Mouse (Mus musculus) thymus, postnatal 10 days (tissue): ENCODE measurements around the gene Gm11639.
A peak's percentile ranks its signal among the peaks of the same experiment; 100 is the strongest.
"Not testable (repeated sequence)": the region's sequence is repeated elsewhere in the genome, so short reads cannot be mapped to it uniquely, and the experiment has no call there.

ENCODE experiments used
- DNase-seq, 2 experiments: peaks; one replicate each; pipeline ENCODE4 v3.0.0; 2021; ENCODE audit warnings: low spot score in 2 of 2

The Gm11639 gene

DNA sequence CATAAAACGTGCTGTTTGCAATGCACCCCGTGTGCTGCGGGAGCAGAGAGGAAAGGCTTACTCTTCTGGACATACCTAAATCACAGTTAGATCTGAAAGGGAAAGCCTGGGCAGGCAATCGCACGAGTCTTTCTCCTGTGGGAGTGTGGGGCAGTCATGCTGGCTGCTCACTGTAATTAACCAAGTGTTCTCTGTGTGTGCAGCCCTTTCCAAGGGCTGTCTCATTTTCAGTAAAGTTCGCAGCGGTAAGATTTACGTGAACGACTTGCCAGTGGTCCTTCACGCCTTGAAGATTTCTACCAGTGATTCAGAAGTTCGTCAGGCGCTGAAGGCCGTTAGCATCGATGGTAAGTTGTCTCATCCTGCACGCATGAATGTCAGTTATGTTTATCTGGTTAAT lies 18.6 kb downstream of the Gm11639 start:
- DNase-seq = no peak

DNA sequence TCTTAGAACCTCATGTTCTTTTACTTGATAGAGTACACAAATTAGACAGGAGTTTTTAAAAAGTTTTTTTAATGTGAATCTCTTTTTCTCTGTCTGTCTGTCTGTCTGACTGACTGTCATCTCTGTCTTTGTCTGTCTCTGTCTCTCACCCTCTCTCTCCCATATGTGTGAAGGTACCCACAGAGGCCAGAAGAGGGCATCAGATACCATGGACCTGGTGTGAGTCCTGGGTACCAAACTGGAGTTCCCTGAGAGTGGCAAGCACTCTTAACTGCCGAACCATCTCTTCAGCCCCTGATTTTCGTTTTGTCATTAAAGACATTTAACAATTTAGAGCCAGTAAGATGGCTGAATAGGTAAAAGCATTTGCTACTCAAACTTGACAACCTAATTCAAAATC lies 21.6 kb downstream of the Gm11639 start:
- no peak for DNase-seq

DNA sequence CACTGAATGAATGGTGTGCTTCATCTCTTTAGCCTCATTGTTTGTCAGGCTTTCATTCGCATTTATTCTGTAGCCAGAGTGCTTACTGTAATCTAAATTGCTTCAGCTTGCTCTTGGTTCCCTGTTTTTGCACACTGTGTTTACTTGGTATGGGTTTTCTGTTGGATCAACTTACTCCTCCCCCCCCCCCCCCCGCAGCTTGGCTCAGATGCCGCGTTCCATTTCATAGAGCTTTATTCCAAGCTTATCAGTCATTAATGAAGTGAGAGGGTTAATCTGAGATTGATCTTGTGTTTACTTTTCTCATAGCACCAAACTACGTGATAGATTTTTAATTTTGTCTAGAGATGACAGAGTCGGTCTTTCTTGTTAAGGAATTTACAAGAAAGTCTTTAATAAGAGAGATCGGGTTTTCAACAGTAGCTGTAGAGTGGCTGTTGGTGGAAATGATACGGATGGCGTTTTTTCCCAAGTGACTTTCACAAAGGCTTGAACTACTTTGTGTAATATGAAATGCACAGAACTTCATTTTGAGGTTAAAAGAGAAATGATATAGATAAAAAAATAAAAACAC lies 59.6 kb downstream of the Gm11639 start:
- DNase-seq = no peak

DNA sequence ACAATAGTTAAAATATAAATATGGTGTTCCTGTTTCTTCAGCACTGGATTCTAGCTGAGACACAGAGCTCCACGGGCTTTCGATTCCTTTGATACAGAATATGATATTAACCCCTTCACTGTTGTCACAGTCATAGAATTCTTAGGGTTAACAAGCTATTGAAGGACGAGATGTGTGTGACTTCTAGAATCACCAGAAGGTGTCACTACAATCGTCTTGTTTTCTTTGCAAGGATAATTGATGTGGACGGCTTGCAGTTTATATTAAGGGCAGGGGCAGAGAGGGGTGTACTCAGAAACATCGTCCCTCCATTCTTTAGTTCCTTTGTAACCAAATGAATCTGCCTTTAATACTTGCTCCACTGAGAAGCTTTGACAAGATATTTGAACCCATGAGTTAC lies 80.3 kb downstream of the Gm11639 start:
- no peak for DNase-seq

DNA sequence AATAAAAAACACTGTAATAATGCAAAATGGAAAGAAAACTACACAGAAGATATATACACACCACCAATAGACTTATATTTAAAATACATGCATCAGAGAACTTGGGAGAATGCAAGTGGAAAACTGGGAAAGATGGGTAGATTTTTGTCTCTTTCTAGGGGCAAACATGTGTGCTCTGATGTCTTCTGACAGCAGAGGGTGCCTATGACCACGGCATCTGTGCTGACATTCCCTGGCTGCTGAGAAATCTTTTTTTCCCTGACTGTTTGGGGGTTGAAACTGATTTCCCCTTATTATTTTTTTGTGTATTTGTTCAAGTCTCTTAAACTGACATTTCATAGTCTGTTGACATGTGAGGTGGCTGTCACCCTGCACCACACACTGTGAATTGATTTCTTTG lies 81.6 kb downstream of the Gm11639 start:
- DNase-seq = no peak

DNA sequence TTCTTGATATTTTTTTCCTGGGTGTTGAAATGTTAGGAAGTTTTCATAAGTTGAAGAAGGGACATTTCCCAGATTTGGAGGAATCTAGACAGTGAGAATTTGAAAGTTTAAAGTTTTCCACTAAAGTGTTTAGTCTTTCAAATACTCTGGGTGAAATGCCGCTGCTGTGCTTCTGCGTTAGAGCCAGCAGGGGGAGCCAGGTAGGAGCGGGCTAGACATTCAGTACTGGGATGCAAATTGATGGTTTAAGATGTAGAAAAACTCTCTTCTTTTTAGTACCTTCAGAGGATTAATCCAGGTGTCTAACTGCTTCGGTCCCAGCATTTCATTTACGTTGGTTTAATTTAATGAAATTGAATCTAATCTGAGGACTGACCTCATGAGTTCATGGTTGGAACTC lies 82.6 kb downstream of the Gm11639 start:
- peak in 1 of 2 experiments; percentile 30 for DNase-seq

DNA sequence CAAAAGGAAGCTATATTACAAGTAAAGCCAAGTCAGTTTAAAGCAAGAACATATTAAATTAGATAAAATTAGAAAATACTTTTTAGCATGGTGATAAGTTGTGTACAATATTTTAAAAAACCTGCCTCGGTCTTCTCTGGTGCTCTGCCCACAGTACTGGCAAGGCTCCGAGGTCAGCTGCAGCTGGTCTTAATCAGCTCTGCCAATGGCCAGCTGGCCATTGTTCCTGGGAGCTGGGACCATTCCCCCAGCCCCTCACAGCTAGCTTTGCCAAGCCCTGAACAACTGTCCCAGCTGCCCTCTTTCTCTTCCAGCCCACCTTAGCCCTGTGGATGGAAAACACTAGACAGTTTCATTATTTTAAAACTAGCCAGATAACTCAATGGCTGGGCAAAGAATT lies 93.3 kb downstream of the Gm11639 start:
- DNase-seq = no peak

DNA sequence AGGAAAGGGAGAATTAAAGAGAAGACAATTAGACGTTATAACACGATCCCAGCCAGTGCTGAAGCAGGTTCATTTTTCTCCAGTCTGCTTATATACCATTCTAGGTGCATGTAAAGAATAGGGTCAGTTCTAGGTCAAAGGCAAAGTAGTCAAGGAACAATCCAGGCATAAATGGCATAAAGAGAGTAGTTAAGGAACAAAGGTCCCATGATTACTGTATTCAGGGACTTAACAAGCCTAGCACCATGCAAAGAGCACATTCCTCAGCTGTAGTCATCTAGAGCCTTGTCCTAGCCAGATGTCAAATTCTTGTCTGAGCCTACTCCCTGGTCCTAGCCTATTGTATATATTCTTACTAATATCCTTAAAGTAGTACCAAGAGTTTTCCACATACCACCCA lies 259.2 kb downstream of the Gm11639 start:
- no peak for DNase-seq

DNA sequence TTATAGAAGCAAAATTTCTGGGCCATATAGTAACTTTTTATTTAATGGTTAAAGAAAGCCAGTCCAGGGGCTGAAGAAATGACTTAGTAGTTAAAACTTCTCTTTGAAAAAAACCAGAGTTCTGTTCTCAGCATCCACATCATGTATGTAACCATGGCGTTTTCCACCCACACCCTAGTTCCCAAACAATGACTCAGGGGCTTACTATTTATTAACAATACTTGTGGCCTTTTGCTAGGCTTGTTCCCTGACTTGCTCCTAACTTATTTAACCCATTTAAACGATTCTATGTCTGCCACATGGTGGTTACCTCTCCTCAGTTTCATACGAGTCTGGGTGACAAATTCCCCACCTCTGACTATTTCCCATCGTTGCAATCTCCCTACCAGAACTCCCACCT lies 266.8 kb downstream of the Gm11639 start:
- no peak for DNase-seq

DNA sequence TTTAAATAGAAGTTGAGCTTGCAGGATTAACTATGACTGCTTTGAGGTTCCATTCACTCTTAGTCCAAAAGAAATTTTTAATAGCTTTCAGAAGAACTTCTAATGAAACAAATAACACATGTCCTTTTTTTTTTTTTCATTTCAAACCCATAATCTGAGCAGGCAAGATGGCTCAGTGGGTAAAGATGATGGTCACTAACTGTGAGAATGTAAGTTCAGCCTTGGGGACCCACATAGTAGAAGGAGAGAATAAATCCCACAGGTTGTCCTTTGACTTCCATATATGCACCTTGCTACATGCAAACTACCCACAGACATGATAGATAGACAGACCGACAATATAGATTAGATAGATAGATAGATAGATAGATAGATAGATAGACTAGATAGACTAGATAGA lies 282.4 kb downstream of the Gm11639 start:
- DNase-seq = no peak

DNA sequence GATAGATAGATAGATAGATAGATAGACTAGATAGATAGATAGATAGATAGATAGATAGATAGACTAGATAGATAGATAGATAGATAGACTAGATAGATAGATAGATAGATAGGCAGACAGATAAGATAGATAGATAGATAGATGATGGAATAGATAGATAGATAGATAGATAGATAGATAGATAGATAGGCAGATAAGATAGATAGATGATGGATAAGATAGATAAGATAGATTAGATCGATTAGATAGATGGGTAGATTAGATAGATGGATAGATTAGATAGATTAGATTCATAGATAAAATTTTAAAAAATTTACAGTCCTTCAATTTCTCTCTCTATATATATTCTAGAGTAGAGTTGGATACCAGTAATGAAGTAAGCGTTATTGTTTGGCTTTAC lies 282.9 kb downstream of the Gm11639 start:
- DNase-seq = no peak

DNA sequence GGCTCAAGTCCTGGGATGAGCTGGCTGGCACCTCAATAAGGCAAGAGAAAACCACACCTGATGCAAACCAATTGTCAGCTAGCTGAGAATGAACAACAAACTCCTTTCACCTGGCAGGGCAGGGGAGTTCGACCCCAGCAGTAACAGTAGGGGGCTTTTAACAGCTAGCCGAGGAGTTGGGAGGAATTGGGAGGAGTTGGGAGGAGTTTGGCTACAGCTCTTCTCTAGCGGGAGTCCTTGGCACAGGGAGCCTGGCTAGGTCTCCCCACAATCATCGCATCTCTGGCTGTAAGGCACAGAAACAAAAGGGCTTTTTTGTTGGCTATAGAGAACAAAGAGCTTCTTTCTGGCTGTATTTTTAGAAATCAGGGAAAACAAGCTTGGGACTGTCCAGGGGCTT lies 285.8 kb downstream of the Gm11639 start:
- DNase-seq = no peak

DNA sequence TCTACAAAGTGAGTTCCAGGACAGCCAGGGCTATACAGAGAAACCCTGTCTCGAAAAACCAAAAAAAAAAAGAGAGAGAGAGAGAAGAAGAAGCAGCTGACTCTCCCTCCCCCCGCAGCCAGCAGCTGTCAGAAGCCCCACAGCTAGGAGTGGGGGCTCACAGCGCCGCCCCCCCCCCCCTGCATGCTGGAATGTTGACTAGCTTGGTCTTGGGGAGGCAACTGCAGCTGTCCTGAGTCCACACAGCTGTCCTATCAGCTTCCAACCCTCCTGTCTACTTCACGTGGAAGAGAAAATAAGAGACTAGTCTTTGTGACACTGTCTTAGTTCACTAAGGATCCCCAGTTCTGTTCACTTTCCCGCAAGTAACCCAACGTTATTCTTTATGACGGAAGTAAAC lies 287.0 kb downstream of the Gm11639 start:
- no peak for DNase-seq

DNA sequence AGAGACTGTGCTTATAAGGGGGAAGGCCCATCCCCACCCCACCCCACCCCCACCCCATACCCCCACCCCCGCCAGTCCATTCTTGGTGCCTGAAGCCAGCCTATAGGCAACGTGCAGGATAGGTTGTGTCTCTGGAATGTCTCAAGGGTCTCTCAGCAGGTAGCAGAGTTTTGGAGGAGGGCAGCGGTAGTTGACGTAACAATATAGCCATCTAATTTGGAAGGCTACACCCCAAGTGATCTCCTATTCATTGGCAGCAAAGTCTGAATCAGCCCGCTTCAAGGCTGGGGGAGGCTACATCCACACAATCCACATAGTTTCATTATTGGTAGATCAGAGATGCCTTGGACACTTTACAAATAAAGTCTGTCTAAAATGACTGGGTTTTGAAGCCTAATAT lies 292.5 kb downstream of the Gm11639 start:
- DNase-seq = no peak

DNA sequence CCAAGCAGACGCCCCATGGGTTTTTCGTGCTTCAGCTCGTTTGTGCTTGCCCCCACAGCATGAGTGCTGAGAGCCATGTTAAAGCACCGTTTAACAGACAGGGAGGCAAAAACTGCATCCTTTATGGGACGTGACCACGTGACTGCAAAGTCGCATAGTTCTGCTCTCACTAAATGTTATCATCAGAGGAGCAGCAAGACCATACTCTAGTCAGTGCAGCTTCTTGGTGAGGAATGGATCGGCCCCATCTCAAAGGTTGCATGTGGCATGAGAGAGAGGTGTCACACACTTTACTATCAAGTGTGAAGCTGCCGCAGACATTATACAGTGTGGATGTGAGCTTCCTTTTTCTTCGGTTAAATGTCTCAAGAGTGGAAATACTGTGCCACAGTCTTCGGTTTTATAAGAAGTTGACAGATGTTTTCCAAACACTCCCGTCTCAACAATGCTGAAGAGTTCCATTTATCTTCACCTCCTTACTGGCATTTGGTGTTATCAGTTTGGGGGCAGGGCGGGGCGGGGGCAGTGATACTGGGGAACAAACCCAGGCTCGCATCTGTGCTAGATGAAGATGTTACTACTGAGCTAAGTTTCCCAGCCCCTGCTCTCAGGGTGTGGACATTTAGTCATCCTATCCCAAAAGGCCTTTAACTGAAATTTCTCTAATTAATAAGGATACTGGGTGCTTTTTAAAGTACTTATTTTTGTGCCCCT lies 296.0 kb downstream of the Gm11639 start:
- no peak for DNase-seq

DNA sequence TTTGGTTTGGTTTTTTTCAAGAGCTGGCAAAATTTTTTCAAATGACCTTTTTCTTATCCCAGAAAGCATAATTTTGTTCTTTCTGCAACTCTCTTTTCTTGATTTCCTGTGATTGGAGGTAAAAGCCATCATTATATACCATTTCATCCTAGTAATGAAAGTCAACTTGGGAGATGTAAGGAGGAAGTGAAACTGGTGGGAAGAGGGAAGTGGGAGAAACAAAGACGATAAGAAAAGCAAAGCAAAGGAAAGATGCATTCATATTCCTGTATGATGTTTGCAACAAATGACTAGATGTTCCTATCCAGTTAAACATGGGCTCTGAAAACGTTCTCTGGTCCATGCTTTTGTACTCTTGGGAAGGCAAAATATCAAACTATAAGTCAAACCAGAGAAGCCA lies 323.7 kb downstream of the Gm11639 start:
- no peak for DNase-seq

DNA sequence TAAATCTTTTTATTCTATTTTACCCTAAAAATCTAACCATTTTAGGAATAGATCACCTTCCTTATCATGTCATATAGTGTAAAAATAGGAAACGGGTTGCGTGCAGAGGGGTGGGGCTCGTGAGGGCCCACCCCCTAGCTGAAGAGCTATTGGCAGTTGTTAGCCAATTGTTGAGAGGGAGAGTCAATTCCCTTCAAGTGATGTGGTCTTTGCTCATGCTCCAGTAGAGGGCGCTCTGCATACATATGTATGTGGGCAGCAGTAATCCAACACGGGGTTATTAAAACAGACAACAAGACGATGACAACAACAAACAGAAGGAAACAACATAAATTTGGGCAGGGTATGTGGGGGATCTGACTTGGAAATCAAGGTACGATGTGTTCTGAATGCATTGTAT lies 335.6 kb downstream of the Gm11639 start:
- no peak for DNase-seq

DNA sequence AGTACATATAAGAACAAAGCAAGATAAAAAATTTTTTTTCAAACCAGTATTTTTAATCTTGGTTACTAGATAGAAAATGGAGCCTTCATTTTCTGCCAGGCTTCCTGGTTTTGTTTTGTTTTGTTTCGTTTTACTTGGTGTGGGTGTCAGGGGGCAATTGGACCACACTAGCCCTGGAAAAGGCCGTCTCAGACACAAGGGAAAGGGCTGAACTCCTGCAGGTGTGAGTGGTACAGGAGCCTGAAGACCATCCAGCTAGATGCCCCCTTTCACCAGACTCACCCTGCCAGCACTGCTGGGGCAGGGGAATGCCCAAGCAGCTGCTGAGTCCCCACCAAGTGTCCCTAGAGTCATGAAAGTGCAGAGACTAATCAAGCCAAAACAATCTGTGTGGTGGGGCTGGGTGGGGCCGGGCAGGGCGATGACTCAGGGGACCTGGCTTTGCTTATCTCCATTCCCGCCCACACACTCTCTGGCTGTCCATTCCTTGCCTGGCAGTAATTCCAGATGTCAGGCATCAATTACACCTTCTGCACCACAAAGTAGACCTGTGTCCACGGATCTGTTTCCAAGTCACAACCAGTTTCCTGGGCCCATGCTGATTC lies 343.3 kb downstream of the Gm11639 start:
- DNase-seq = no peak

DNA sequence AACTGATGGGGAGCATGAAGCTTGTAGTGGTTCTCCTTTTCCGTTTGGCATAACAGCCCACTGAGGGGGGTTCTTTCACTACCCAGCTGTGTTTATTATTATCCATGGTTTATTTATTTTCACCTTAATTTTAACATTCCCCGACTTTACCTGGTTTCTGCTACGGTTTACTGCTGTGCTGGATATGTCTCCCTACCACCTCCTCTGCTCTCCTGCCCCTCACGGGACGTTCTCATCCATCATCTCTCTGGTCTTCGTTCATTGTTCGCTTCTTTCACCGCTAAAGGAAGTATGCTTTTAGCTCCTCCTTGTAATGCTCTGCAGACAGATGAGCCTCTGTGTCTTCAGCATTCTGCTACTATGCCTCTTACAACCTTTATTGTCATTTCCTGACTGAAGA lies 344.0 kb downstream of the Gm11639 start:
- DNase-seq = no peak

DNA sequence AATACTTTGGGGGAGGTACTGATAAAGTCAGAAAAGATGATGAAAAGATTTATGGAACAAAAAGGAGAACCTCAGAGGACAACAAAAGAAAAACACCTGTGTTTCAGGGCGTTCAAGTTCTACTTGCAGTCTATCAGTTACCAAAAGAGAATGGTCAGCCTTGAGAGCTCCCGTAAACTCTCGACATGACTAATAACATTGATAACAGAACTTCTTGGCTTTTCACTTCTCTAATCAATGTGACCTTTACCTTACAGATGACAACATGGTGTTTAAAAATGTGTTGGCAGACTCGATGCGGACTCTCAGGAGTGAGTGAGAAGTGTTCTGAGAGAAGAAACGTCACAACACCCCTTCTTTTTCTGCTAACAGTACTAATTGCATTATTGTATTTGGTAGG lies 344.7 kb downstream of the Gm11639 start:
- DNase-seq = no peak

DNA sequence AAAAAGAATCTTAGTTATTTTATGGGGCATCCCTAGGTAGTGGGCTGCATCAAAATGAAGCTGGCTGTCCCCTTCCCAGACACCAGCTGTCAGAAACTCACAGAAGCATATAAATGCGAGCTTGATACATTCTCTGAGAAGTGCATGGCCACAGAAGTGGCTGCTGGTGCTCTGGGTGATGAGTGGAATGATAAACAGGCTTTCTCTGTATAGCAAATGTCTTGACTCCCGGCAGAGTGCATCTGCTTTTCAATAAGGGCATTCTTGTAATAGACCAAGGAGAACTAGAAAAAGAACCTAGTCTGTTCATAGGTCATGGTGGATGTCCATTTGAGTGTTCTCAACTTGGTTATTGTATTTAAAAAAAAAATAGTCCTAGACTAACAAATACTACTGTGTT lies 345.6 kb downstream of the Gm11639 start:
- DNase-seq = no peak

DNA sequence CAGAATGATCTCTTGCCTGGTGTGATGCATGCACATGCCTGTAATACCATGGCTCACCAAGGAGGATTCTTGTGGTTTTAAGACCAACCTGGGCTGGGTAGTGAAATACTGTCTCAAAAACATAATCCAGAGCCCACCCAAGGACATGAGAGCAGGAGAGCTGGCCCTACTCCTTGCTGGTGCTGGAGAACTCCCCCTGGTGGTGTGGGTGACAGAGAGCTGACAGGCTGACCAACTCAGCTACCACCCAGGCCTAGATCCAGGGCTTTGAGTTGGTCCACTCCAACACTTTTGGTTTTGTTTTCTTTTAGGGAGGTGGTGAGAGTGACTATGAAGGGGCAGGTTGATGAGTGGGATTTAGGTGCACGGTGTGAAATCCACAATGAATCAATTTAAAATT lies 349.6 kb downstream of the Gm11639 start:
- DNase-seq = no peak

DNA sequence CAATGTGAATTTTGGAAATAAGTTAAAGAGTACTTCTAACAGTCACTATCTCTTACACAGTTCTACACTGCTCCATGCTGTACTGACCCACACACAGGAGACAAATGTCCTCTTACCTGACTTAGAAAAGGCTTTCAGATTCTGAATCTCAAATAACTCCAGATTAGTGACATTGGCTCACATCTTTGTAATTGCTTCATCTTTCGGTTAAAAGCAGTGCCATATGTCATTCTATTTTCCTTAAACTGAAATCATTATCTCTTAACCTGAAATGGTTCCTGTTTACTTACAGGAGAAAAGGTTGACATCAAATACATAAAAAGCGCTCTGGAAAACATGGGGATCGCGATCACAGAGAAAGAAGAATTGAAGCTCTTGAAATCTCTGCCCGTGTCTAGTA lies 377.8 kb downstream of the Gm11639 start, which contains the start of gene Efcab3:
Gene Efcab3, plus strand, starts transcription at position 301 of the 400 bp plus-strand sequence.
- DNase-seq = no peak

DNA sequence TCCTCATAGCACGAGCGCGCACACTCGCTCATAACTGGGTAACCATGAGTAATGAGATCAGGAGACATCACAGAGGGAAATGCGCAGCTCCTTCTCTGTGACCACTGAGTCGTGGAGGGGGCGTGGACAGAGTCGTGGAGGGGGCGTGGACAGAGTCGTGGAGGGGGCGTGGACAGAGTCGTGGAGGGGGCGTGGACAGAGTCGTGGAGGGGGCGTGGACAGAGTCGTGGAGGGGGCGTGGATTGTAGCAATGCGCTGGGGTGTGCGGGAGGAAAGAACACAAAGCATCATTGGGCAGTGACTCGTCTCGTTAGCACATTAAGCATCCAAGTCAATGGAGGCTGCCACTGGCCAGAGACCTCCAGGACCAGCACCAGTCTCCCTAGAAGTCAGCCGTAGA lies 426.9 kb downstream of the Gm11639 start:
- not testable (repeated sequence) for DNase-seq
